Mouse (Mus musculus) myocyte (in vitro differentiated cells): ENCODE results near the gene Sly. TPM values are rescaled to one million over a fixed set of nuclear protein-coding genes. Genes with fewer than 3 reads are reported as not detected.
"Not testable (repeated sequence)": the region's sequence is repeated elsewhere in the genome, so short reads cannot be mapped to it uniquely, and the experiment has no call there.

Experiments used
- H3K27me3 ChIP-seq: one replicate; pipeline ENCODE4 v1.6.1; 2011; ENCODE audit not compliant: control insufficient read depth, insufficient read depth, insufficient read length
- H3K36me3 ChIP-seq: one replicate; pipeline ENCODE4 v1.6.1; 2011; ENCODE audit not compliant: control insufficient read depth, insufficient read depth
- H3K4me2 ChIP-seq: one replicate; pipeline ENCODE4 v1.6.1; 2011; ENCODE audit warnings: low read depth, control low read depth
- H3K4me3 ChIP-seq: one replicate; pipeline ENCODE4 v1.5.1; 2011; ENCODE audit warnings: mild to moderate bottlenecking, control low read depth, moderate library complexity
- H3K79me2 ChIP-seq: one replicate; pipeline ENCODE4 v1.6.1; 2011; ENCODE audit not compliant: control insufficient read depth, insufficient read depth
- H3ac ChIP-seq: one replicate; pipeline ENCODE4 v1.6.1; 2011; ENCODE audit not compliant: control insufficient read depth, insufficient read length
- polyA plus RNA-seq: library from polyadenylated mRNA; unstranded; fragments of >200 nt; fragmentation: generic; extraction: Trizol; gene quantifications from one replicate; pipeline ENCODE4 v1.2.1, GENCODE M21; 2012; ENCODE audit warnings: missing spikeins

Sly gene
- polyA plus RNA-seq = not detected

- H3K79me2 ChIP-seq, H3ac ChIP-seq, H3K36me3 ChIP-seq, H3K4me2 ChIP-seq, H3K27me3 ChIP-seq, H3K4me3 ChIP-seq: not testable (repeated sequence)
Observed at GRCm38 (mm10) chrY:57186888-57187287, at the start of gene Sly. TSS of gene Sly (plus strand) at chrY:57187188.
